Mouse (Mus musculus) hindbrain, postnatal 0 days (tissue): ENCODE data around the gene Ift43. TPM values are rescaled to one million over a fixed set of nuclear protein-coding genes. Genes with fewer than 3 reads are reported as not detected.

Experiments
- ATAC-seq: fragments of 200-750 bp; cut with Nextera tagmentation; 2 replicates; pipeline ENCODE4 v1.8.0; 2017; ENCODE audit warnings: mild to moderate bottlenecking, moderate TSS enrichment, moderate library complexity
- DNase-seq: peaks from one replicate; pipeline ENCODE4 v3.0.0-alpha.2; 2015; ENCODE audit warnings: low spot score
- H3K27ac ChIP-seq: fragments of 300-500 bp; sonication (generic); 2 replicates; pipeline ENCODE4 v1.5.1; 2014; ENCODE audit warnings: mild to moderate bottlenecking
- H3K27me3 ChIP-seq: fragments of 300-500 bp; sonication (generic); 2 replicates; pipeline ENCODE4 v1.6.1; 2014; ENCODE audit warnings: low read length, mixed read lengths; ENCODE audit not compliant: insufficient read depth
- H3K36me3 ChIP-seq: fragments of 300-500 bp; sonication (generic); 2 replicates; pipeline ENCODE4 v1.6.1; 2014; ENCODE audit warnings: low read length, mixed read lengths; ENCODE audit not compliant: insufficient read depth
- H3K4me1 ChIP-seq: fragments of 300-500 bp; sonication (generic); 2 replicates; pipeline ENCODE4 v1.6.1; 2014; ENCODE audit warnings: antibody characterized with exemption, low read length, mixed read lengths; ENCODE audit not compliant: insufficient read depth
- H3K4me2 ChIP-seq: fragments of 300-500 bp; sonication (generic); 2 replicates; pipeline ENCODE4 v1.6.1; 2014; ENCODE audit warnings: low read depth, mild to moderate bottlenecking, low read length, moderate library complexity, mixed read lengths
- H3K4me3 ChIP-seq: fragments of 300-500 bp; sonication (generic); 2 replicates; pipeline ENCODE4 v1.5.1; 2014; ENCODE audit warnings: low read length
- H3K9ac ChIP-seq: fragments of 300-500 bp; sonication (generic); replicated peaks from 2 replicates; pipeline ENCODE4 v1.6.1; 2014; ENCODE audit warnings: mild to moderate bottlenecking, low read length, moderate library complexity, mixed read lengths
- H3K9me3 ChIP-seq: fragments of 300-500 bp; sonication (generic); 2 replicates; pipeline ENCODE4 v1.6.1; 2016; ENCODE audit warnings: low read length, mixed read lengths
- CTCF ChIP-seq: IDR thresholded peaks from 2 replicates; pipeline ENCODE4 v1.5.1; 2016; ENCODE audit warnings: antibody characterized with exemption, control low read depth, low read depth
- WGBS: fragments of 180-500 bp; shearing (Covaris S2); extraction: QIAGEN DNeasy Blood & Tissue Kit; methylation state at CpG from one replicate; pipeline ENCODE4 v1.1.7; 2014; 5-methylcytosine and 5-hydroxymethylcytosine counted together
- polyA plus RNA-seq: library from polyadenylated mRNA; unstranded; fragments of >200 nt; fragmentation: Nextera tagmentation; extraction: Ambion mirVana; gene quantifications from 2 replicates; pipeline ENCODE4 v1.2.1, GENCODE M21; 2015
- total RNA-seq: library from RNA; depleted of rRNA; stranded (reverse); fragments of >200 nt; gene quantifications from 2 replicates; pipeline ENCODE4 v1.2.3, GENCODE M21; 2014; rRNA removed

The Ift43 gene
- 14.4 and 22.4 TPM in 2 replicates for total RNA-seq
- polyA plus RNA-seq: 39.1 and 41.5 TPM in 2 replicates

GRCm38 (mm10) chr12:86082481-86083012, at the start of gene Ift43:
TSS of gene Ift43 (plus strand) at chr12:86082541.
- peaks cover 9% of the 10 kb centered on the region; the same call in 1 of the 2 replicates for H3K4me1 ChIP-seq
- H3K9me3 ChIP-seq: no peaks in the 10 kb centered on the region
- under 1% methylated on average over 35 of the region's 35 CpGs for WGBS
- H3K4me3 ChIP-seq: peak within 1 kb of the TSS; percentile 70
- TF ChIP-seq CTCF: no peak
- peak within 1 kb of the TSS; percentile 51 for H3K9ac ChIP-seq
- H3K36me3 ChIP-seq: no peaks in the 10 kb centered on the region; the same call in 1 of the 2 replicates
- H3K4me2 ChIP-seq: peak within 1 kb of the TSS; percentile 73
- DNase-seq (peak; percentile 94), ATAC-seq (peak; percentile 74)
- H3K27me3 ChIP-seq: no peaks in the 10 kb centered on the region
- peak within 1 kb of the TSS; percentile 42; the same call in 1 of the 2 replicates for H3K27ac ChIP-seq

GRCm38 (mm10) chr12:86035586-86035985, 46.8 kb upstream of the Ift43 start:
- Histone ChIP-seq H3K27ac (no peak overlapping the region), H3K4me3 (no peak overlapping the region), H3K4me1 (no peaks in the 10 kb centered on the region), H3K27me3 (no peaks in the 10 kb centered on the region), H3K9ac (no peak overlapping the region), H3K9me3 (no peaks in the 10 kb centered on the region), H3K36me3 (no peaks in the 10 kb centered on the region), H3K4me2 (no peak overlapping the region)
- ATAC-seq: no peak
- TF ChIP-seq CTCF: no peak
- DNase-seq: no peak

GRCm38 (mm10) chr12:86036368-86037166, 45.8 kb upstream of the Ift43 start:
- Histone ChIP-seq H3K9ac (no peak overlapping the region), H3K9me3 (no peaks in the 10 kb centered on the region), H3K4me1 (no peaks in the 10 kb centered on the region), H3K27ac (no peak overlapping the region), H3K4me3 (no peak overlapping the region), H3K27me3 (no peaks in the 10 kb centered on the region), H3K4me2 (no peak overlapping the region), H3K36me3 (no peaks in the 10 kb centered on the region)
- DNase-seq (no peak), ATAC-seq (peak; percentile 18; the same call in 1 of the 2 replicates)
- no peak for TF ChIP-seq CTCF
- 45% methylated on average over 9 of the region's 9 CpGs for WGBS

GRCm38 (mm10) chr12:86037235-86037921, 45.0 kb upstream of the Ift43 start:
- ATAC-seq: peak; percentile 61; the same call in 1 of the 2 replicates
- 39% methylated on average over 12 of the region's 12 CpGs for WGBS
- no peaks in the 10 kb centered on the region for H3K9me3 ChIP-seq
- no peaks in the 10 kb centered on the region for H3K36me3 ChIP-seq
- no peak overlapping the region for H3K4me3 ChIP-seq
- no peak overlapping the region for H3K4me2 ChIP-seq
- no peaks in the 10 kb centered on the region for H3K4me1 ChIP-seq
- H3K27me3 ChIP-seq: no peaks in the 10 kb centered on the region
- H3K9ac ChIP-seq: no peak overlapping the region
- DNase-seq: no peak
- TF ChIP-seq CTCF: no peak
- peak overlapping the region; percentile 41; the same call in 1 of the 2 replicates for H3K27ac ChIP-seq

- H3K36me3 ChIP-seq: no peaks in the 10 kb centered on the region
- no peak for ATAC-seq
- 79% methylated on average over 5 of the region's 5 CpGs for WGBS
These were observed 43.3 kb upstream of the Ift43 start for GRCm38 (mm10) chr12:86039078-86039477.

GRCm38 (mm10) chr12:86039751-86040150, 42.6 kb upstream of the Ift43 start:
- ATAC-seq (no peak), DNase-seq (no peak)
- 87% methylated on average over 6 of the region's 6 CpGs for WGBS
- no peak overlapping the region for H3K4me2 ChIP-seq
- no peak for TF ChIP-seq CTCF
- H3K36me3 ChIP-seq: no peaks in the 10 kb centered on the region
- no peaks in the 10 kb centered on the region for H3K27me3 ChIP-seq
- H3K9me3 ChIP-seq: 0 out of 2 replicates have a peak, but pooled peaks cover 7% of the 10 kb centered on the region
- H3K4me1 ChIP-seq: no peaks in the 10 kb centered on the region
- H3K4me3 ChIP-seq: no peak overlapping the region
- H3K9ac ChIP-seq: no peak overlapping the region
- H3K27ac ChIP-seq: no peak overlapping the region

More at GRCm38 (mm10) chr12:86039078-86039477, 43.3 kb upstream of the Ift43 start:
- Histone ChIP-seq H3K9ac (no peak overlapping the region), H3K27me3 (no peaks in the 10 kb centered on the region), H3K9me3 (0 out of 2 replicates have a peak, but pooled peaks cover 7% of the 10 kb centered on the region), H3K27ac (no peak overlapping the region), H3K4me3 (no peak overlapping the region), H3K4me1 (no peaks in the 10 kb centered on the region), H3K4me2 (no peak overlapping the region)
- TF ChIP-seq CTCF: no peak
- no peak for DNase-seq
